Mouse (Mus musculus): ENCODE results near the gene Usp20. TPM values are rescaled to one million over a fixed set of nuclear protein-coding genes. Genes with fewer than 3 reads are reported as not detected.

The Usp20 gene
- total and polyA plus RNA-seq, 2 experiments from 2014 or later: 31.2 to 78.4 TPM

DNA sequence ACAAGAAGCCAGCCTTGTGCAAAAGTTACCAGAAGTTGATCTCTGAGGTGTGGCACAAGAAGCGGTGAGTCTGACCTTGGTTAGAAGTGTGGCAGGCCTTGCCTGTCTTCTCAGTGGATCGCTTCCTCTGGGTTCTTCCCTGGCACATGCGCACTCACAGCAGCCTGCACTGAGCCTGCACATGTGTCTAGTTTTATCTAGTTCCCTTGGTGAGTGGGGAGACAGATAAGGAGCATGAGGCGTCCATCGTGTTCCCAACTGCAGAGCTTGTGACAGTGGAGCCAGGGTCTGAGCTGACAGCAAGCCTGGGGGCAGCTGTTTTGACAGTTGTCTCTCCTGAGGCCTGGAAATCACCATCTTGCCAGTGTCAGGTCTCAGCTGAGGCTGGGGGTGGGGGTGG is 24.4 kb downstream of the Usp20 start:
- Histone ChIP-seq H3K36me3 (replicated peaks; ENCODE audit: control insufficient read depth, insufficient read depth, low read length) (peaks cover 76% of the 10 kb centered on the region), H3K9ac (replicated peaks; ENCODE audit: low read depth, low read length) (no peak overlapping the region; the same call in 1 of the 2 replicates), H3K4me3 (ENCODE audit: low read depth, low read length) (no peak overlapping the region), H3K27ac (ENCODE audit: low read depth) (peak overlapping the region; percentile 92), H3K9me3 (replicated peaks; ENCODE audit: control insufficient read depth, low read length) (no peaks in the 10 kb centered on the region), H3K4me1 (ENCODE audit: control insufficient read depth, insufficient read depth) (peaks cover 18% of the 10 kb centered on the region), H3K4me2 (ENCODE audit: low read depth, low read length) (peak overlapping the region; percentile 31; the same call in 1 of the 2 replicates), H3K27me3 (ENCODE audit: control insufficient read depth, insufficient read depth, low read length) (no peaks in the 10 kb centered on the region)
- WGBS: 14% methylated on average over 5 of the region's 5 CpGs
- TF ChIP-seq CTCF (IDR thresholded peaks at IDR 0.05; ENCODE audit: low read depth) (no peak), EP300 (IDR thresholded peaks at IDR 0.05; ENCODE audit: low read depth) (peak; percentile 87)
- peak; percentile 92 for ATAC-seq (ENCODE audit: insufficient read depth, low read depth)
- DNase-seq (ENCODE audit: low spot score): peak; percentile 89

DNA sequence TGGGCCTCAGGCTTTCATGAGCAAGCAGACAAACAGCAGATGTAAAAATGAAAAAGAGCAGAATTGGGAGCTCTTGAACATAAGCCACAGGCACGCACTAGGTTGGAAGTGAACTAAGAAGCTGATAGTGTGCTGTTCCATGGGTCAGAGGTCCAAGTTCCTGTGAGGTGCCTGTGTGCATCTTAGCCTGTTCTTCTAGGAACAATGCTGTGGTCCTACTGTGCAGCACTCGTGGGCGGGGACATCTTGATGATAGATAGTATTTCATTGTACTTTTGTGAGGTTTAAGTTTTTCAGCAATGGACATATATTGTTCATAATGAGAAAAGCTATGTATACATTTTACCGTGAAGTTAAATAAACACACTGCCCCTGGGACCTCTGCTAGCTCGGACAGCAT is 25.1 kb downstream of the Usp20 start:
- Histone ChIP-seq H3K27ac (ENCODE audit: low read depth) (peak overlapping the region; percentile 92), H3K27me3 (ENCODE audit: control insufficient read depth, insufficient read depth, low read length) (no peaks in the 10 kb centered on the region), H3K9me3 (replicated peaks; ENCODE audit: control insufficient read depth, low read length) (no peaks in the 10 kb centered on the region), H3K4me2 (ENCODE audit: low read depth, low read length) (no peak overlapping the region), H3K4me3 (ENCODE audit: low read depth, low read length) (no peak overlapping the region), H3K9ac (replicated peaks; ENCODE audit: low read depth, low read length) (no peak overlapping the region), H3K36me3 (replicated peaks; ENCODE audit: control insufficient read depth, insufficient read depth, low read length) (peaks cover 76% of the 10 kb centered on the region), H3K4me1 (ENCODE audit: control insufficient read depth, insufficient read depth) (peaks cover 18% of the 10 kb centered on the region)
- WGBS: 78% methylated on average over 5 of the region's 5 CpGs
- no peak for DNase-seq (ENCODE audit: low spot score)
- TF ChIP-seq CTCF (IDR thresholded peaks at IDR 0.05; ENCODE audit: low read depth) (no peak), EP300 (IDR thresholded peaks at IDR 0.05; ENCODE audit: low read depth) (no peak)
- ATAC-seq (ENCODE audit: insufficient read depth, low read depth): no peak

GRCm38 (mm10) chr2:31013371-31014120 is 31.5 kb downstream of the Usp20 start:
- H3K27ac ChIP-seq (ENCODE audit: low read depth): no peak overlapping the region
- peaks cover 78% of the 10 kb centered on the region for H3K36me3 ChIP-seq (replicated peaks; ENCODE audit: control insufficient read depth, insufficient read depth, low read length)
- WGBS: 73% methylated on average over 14 of the region's 14 CpGs

GRCm38 (mm10) chr2:31017625-31018317 is 35.7 kb downstream of the Usp20 start:
- H3K4me2 ChIP-seq (ENCODE audit: low read depth, low read length): no peak overlapping the region
- no peak overlapping the region for H3K9ac ChIP-seq (replicated peaks; ENCODE audit: low read depth, low read length)
- WGBS: 90% methylated on average over 18 of the region's 18 CpGs
- H3K4me3 ChIP-seq (ENCODE audit: low read depth, low read length): no peak overlapping the region
- no peaks in the 10 kb centered on the region for H3K4me1 ChIP-seq (ENCODE audit: control insufficient read depth, insufficient read depth)
- no peak overlapping the region for H3K27ac ChIP-seq (ENCODE audit: low read depth)
- no peaks in the 10 kb centered on the region for H3K27me3 ChIP-seq (ENCODE audit: control insufficient read depth, insufficient read depth, low read length)
- no peaks in the 10 kb centered on the region for H3K9me3 ChIP-seq (replicated peaks; ENCODE audit: control insufficient read depth, low read length)
- DNase-seq (ENCODE audit: low spot score) (no peak), ATAC-seq (ENCODE audit: insufficient read depth, low read depth) (no peak)
- peaks cover 79% of the 10 kb centered on the region for H3K36me3 ChIP-seq (replicated peaks; ENCODE audit: control insufficient read depth, insufficient read depth, low read length)
- TF ChIP-seq CTCF (IDR thresholded peaks at IDR 0.05; ENCODE audit: low read depth): no peak
- no peak for TF ChIP-seq EP300 (IDR thresholded peaks at IDR 0.05; ENCODE audit: low read depth)

More at GRCm38 (mm10) chr2:31013371-31014120, 31.5 kb downstream of the Usp20 start:
- H3K27me3 ChIP-seq (ENCODE audit: control insufficient read depth, insufficient read depth, low read length): no peaks in the 10 kb centered on the region
- DNase-seq (ENCODE audit: low spot score) (no peak), ATAC-seq (ENCODE audit: insufficient read depth, low read depth) (no peak)
- H3K4me3 ChIP-seq (ENCODE audit: low read depth, low read length): no peak overlapping the region
- TF ChIP-seq CTCF (IDR thresholded peaks at IDR 0.05; ENCODE audit: low read depth) (no peak), EP300 (IDR thresholded peaks at IDR 0.05; ENCODE audit: low read depth) (no peak)
- no peak overlapping the region for H3K9ac ChIP-seq (replicated peaks; ENCODE audit: low read depth, low read length)
- H3K4me1 ChIP-seq (ENCODE audit: control insufficient read depth, insufficient read depth): no peaks in the 10 kb centered on the region
- H3K9me3 ChIP-seq (replicated peaks; ENCODE audit: control insufficient read depth, low read length): no peaks in the 10 kb centered on the region
- H3K4me2 ChIP-seq (ENCODE audit: low read depth, low read length): no peak overlapping the region

- ATAC-seq (ENCODE audit: insufficient read depth, low read depth): no peak
- Histone ChIP-seq H3K9ac (replicated peaks; ENCODE audit: low read depth, low read length) (no peak overlapping the region), H3K4me1 (ENCODE audit: control insufficient read depth, insufficient read depth) (no peaks in the 10 kb centered on the region), H3K4me2 (ENCODE audit: low read depth, low read length) (no peak overlapping the region), H3K27ac (ENCODE audit: low read depth) (no peak overlapping the region), H3K36me3 (replicated peaks; ENCODE audit: control insufficient read depth, insufficient read depth, low read length) (peaks cover 77% of the 10 kb centered on the region), H3K4me3 (ENCODE audit: low read depth, low read length) (no peak overlapping the region), H3K9me3 (replicated peaks; ENCODE audit: control insufficient read depth, low read length) (no peaks in the 10 kb centered on the region), H3K27me3 (ENCODE audit: control insufficient read depth, insufficient read depth, low read length) (no peaks in the 10 kb centered on the region)
- no peak for DNase-seq (ENCODE audit: low spot score)
- no peak for TF ChIP-seq CTCF (IDR thresholded peaks at IDR 0.05; ENCODE audit: low read depth)
- no peak for TF ChIP-seq EP300 (IDR thresholded peaks at IDR 0.05; ENCODE audit: low read depth)
- 82% methylated on average over 8 of the region's 8 CpGs for whole genome bisulfite sequencing
Observed at GRCm38 (mm10) chr2:31018519-31018918, 36.4 kb downstream of the Usp20 start.

Data from heart, postnatal 0 days (tissue).